In the genomic region with DNA sequence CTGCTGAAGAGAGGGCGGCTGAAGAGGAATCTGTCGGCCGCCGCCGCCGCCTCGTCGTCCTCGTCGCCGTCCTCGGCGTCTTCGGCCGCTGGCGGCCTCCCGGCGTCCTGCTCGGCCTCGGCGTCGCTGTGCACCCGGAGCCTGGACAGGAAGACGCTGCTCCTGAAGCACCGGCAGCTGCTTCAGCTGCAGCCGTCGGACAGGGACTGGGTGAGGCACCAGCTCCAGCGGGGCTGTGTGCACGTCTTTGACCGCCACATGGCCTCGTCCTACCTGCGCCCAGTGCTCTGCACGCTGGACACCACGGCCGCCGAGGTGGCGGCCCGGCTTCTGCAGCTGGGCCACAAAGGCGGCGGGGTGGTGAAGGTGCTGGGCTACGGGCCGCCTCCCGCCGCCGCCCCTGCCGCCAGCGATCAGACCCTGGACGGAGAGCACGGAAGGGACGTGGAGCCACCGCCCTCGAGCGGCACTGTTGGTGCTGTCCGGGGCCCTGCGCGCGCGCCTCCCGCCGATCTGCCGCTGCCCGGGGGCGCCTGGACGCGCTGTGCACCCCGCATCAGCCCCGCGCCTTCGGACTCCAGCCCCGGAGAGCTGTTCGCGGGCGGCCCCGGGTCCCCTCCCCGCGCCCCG, we compare ENCODE assay signal across 8 mouse cellular contexts. TPM values are rescaled to one million over a fixed set of nuclear protein-coding genes. Genes with fewer than 3 reads are reported as not detected.
DNase-seq lines count a peak whose midpoint lies in the region; ATAC-seq lines count a peak whose summit lies in the region.

No protein-coding gene starts in this region.

- no peaks in the 10 kb centered on the region for H3K36me3 ChIP-seq in forebrain, embryonic 14.5 days (ENCODE audit: control insufficient read depth, insufficient read depth, low read length)
- no peaks in the 10 kb centered on the region for H3K36me3 ChIP-seq in hindbrain, embryonic 11.5 days (ENCODE audit: control insufficient read depth, insufficient read depth, low read length)

- peak overlapping the region; percentile 96 for H3K9ac ChIP-seq in forebrain, embryonic 14.5 days (ENCODE audit: low read length)
- H3K9ac ChIP-seq in hindbrain, embryonic 11.5 days (ENCODE audit: low read depth, low read length) = peak overlapping the region; percentile 96

- peak; percentile 70 for DNase-seq in MN1 (ENCODE audit: low spot score)
- DNase-seq in c-Kit-negative CD71-positive TER-119-positive erythroid progenitor cells, embryonic 14.5 days (ENCODE audit: low read depth, low spot score) = peak; percentile 36
- peak; percentile 49 for DNase-seq in forebrain, embryonic 14.5 days (ENCODE audit: low spot score)
- DNase-seq in hindbrain, embryonic 11.5 days (ENCODE audit: low spot score) = peak; percentile 74
- DNase-seq in left cerebral cortex, adult 8-10 months (ENCODE audit: low spot score in 2 of 2) = peak; percentile 28 to 33
- peak; percentile 60 for DNase-seq in right cerebral cortex, postnatal 25 days

- peak overlapping the region; percentile 94 for H3K27ac ChIP-seq in forebrain, embryonic 14.5 days (ENCODE audit: low read depth, low read length)
- H3K27ac ChIP-seq in hindbrain, embryonic 11.5 days (ENCODE audit: low read depth, low read length) = peak overlapping the region; percentile 90

- H3K4me1 ChIP-seq in forebrain, embryonic 14.5 days (ENCODE audit: control insufficient read depth, insufficient read depth, low read length) = peaks cover 19% of the 10 kb centered on the region
- H3K4me1 ChIP-seq in hindbrain, embryonic 11.5 days (replicated peaks; ENCODE audit: control insufficient read depth, insufficient read depth, low read length) = peaks cover 2% of the 10 kb centered on the region; the same call in 1 of the 2 replicates

- under 1% methylated on average over 59 of the region's 77 CpGs for WGBS in forebrain, embryonic 14.5 days
- under 1% methylated on average over 58 of the region's 77 CpGs for WGBS in hindbrain, embryonic 11.5 days

- peak; percentile 1 for ATAC-seq in forebrain, embryonic 14.5 days
- ATAC-seq in hindbrain, embryonic 11.5 days (ENCODE audit: low FRiP score) = peak; percentile 5; the same call in 1 of the 2 replicates
- peak; percentile 4; the same call in 1 of the 2 replicates for ATAC-seq in megakaryocyte progenitor cell, adult 5-6 weeks (replicated peaks; ENCODE audit: poor library complexity)
- ATAC-seq in inflammation-experienced regulatory T-cells, adult 6 months = no peak

- H3K4me3 ChIP-seq in forebrain, embryonic 14.5 days (ENCODE audit: low read depth, low read length) = peak overlapping the region; percentile 95
- H3K4me3 ChIP-seq in hindbrain, embryonic 11.5 days (ENCODE audit: low read depth, low read length) = peak overlapping the region; percentile 96

- H3K9me3 ChIP-seq in forebrain, embryonic 14.5 days (replicated peaks; ENCODE audit: control insufficient read depth, low read length) = no peaks in the 10 kb centered on the region
- H3K9me3 ChIP-seq in hindbrain, embryonic 11.5 days (ENCODE audit: control insufficient read depth, low read length) = no peaks in the 10 kb centered on the region

- peak overlapping the region; percentile 82 for H3K4me2 ChIP-seq in forebrain, embryonic 14.5 days (ENCODE audit: low read length)
- peak overlapping the region; percentile 84 for H3K4me2 ChIP-seq in hindbrain, embryonic 11.5 days (replicated peaks; ENCODE audit: low read depth, low read length)

- H3K27me3 ChIP-seq in forebrain, embryonic 14.5 days (replicated peaks; ENCODE audit: control insufficient read depth, insufficient read depth, low read length) = no peaks in the 10 kb centered on the region
- no peaks in the 10 kb centered on the region for H3K27me3 ChIP-seq in hindbrain, embryonic 11.5 days (ENCODE audit: control insufficient read depth, insufficient read depth, low read length)

RNA-seq across cellular contexts. Expression of gene Phlpp1, which starts 0.9 kb away (rescaled TPM):
- polyA plus RNA-seq in forebrain, embryonic 14.5 days (2014; fragmentation: Nextera tagmentation; extraction: Ambion mirVana) = 8.3 and 8.6 TPM in 2 replicates
- 7.6 and 9.8 TPM in 2 replicates for polyA plus RNA-seq in hindbrain, embryonic 11.5 days (2014; fragmentation: Nextera tagmentation; extraction: Ambion mirVana)
- 10 to 100 TPM; 69.4 to 81.7 (median 75.3) TPM for total RNA-seq in left cerebral cortex, adult 8-10 months (2022)
- 1.1 and 2.6 TPM in 2 replicates for total RNA-seq in megakaryocyte progenitor cell, adult 5-6 weeks (2015)
- 0.92 and 2.1 TPM in 2 replicates for total RNA-seq in megakaryocyte progenitor cell, adult 5-6 weeks (2017)
- polyA plus RNA-seq in inflammation-experienced regulatory T-cells, adult 6 months (2017; shearing (Covaris generic)) = 1 to 10 TPM; 4.4 to 7.8 (median 7.6) TPM
